Mouse (Mus musculus) lung, embryonic 14.5 days (tissue): Measurements from ENCODE around the gene Dennd4c. TPM values are rescaled to one million over a fixed set of nuclear protein-coding genes. Genes with fewer than 3 reads are reported as not detected.

Experiments
- ATAC-seq: fragments of 200-750 bp; cut with Nextera tagmentation; 2 replicates; pipeline ENCODE4 v1.8.0; 2017; ENCODE audit warnings: mild to moderate bottlenecking, moderate TSS enrichment, moderate library complexity; ENCODE audit not compliant: insufficient read depth
- DNase-seq: peaks from one replicate; pipeline ENCODE4 v3.0.0-alpha.2; 2015
- H3K27ac ChIP-seq: fragments of 300-500 bp; sonication (generic); 2 replicates; pipeline ENCODE4 v1.5.1; 2014; ENCODE audit warnings: low read depth, mild to moderate bottlenecking, moderate library complexity
- H3K27me3 ChIP-seq: fragments of 300-500 bp; sonication (generic); 2 replicates; pipeline ENCODE4 v1.6.1; 2014; ENCODE audit warnings: low read length, control low read depth; ENCODE audit not compliant: insufficient read depth
- H3K36me3 ChIP-seq: fragments of 300-500 bp; sonication (generic); 2 replicates; pipeline ENCODE4 v1.6.1; 2014; ENCODE audit warnings: control low read depth; ENCODE audit not compliant: insufficient read depth
- H3K4me1 ChIP-seq: fragments of 300-500 bp; sonication (generic); 2 replicates; pipeline ENCODE4 v1.6.1; 2014; ENCODE audit warnings: antibody characterized with exemption, control low read depth; ENCODE audit not compliant: insufficient read depth
- H3K4me2 ChIP-seq: fragments of 300-500 bp; sonication (generic); 2 replicates; pipeline ENCODE4 v1.6.1; 2014; ENCODE audit warnings: mild to moderate bottlenecking
- H3K4me3 ChIP-seq: fragments of 300-500 bp; sonication (generic); 2 replicates; pipeline ENCODE4 v1.5.1; 2014; ENCODE audit warnings: low read depth, low read length
- H3K9ac ChIP-seq: fragments of 300-500 bp; sonication (generic); 2 replicates; pipeline ENCODE4 v1.6.1; 2014
- H3K9me3 ChIP-seq: fragments of 300-500 bp; sonication (generic); 2 replicates; pipeline ENCODE4 v1.6.1; 2016; ENCODE audit warnings: low read depth, low read length, control low read depth
- CTCF ChIP-seq: IDR thresholded peaks from 2 replicates; pipeline ENCODE4 v1.5.1; 2016; ENCODE audit warnings: antibody characterized with exemption, low read depth
- WGBS: fragments of 180-500 bp; shearing (Covaris S2); extraction: QIAGEN DNeasy Blood & Tissue Kit; methylation state at CpG from one replicate; pipeline ENCODE4 v1.1.7; 2014; 5-methylcytosine and 5-hydroxymethylcytosine counted together
- polyA plus RNA-seq: library from polyadenylated mRNA; unstranded; fragments of >200 nt; fragmentation: Nextera tagmentation; extraction: Ambion mirVana; gene quantifications from 2 replicates; pipeline ENCODE4 v1.2.1, GENCODE M21; 2014

Gene Dennd4c
- polyA plus RNA-seq, 1 experiment from 2014 or later, result 13.6 TPM

GRCm38 (mm10) chr4:86713518-86713917, 34.8 kb upstream of the Dennd4c start:
- 65% methylated on average over 2 of the region's 2 CpGs for WGBS
- DNase-seq, result no peak
- no peak for TF ChIP-seq CTCF

GRCm38 (mm10) chr4:86715341-86715740, 33.0 kb upstream of the Dennd4c start:
- ATAC-seq (no peak), DNase-seq (no peak)
- WGBS, result 88% methylated on average over 1 of the region's 1 CpGs
- Histone ChIP-seq H3K4me3 (no peak overlapping the region), H3K9me3 (no peaks in the 10 kb centered on the region), H3K27ac (no peak overlapping the region), H3K27me3 (no peaks in the 10 kb centered on the region), H3K9ac (no peak overlapping the region), H3K4me2 (no peak overlapping the region), H3K4me1 (0 out of 2 replicates have a peak, but pooled peaks cover 4% of the 10 kb centered on the region), H3K36me3 (no peaks in the 10 kb centered on the region)
- TF ChIP-seq CTCF, result no peak

More at GRCm38 (mm10) chr4:86713518-86713917, 34.8 kb upstream of the Dennd4c start:
- Histone ChIP-seq H3K4me2 (no peak overlapping the region), H3K4me3 (no peak overlapping the region), H3K27me3 (no peaks in the 10 kb centered on the region), H3K36me3 (no peaks in the 10 kb centered on the region), H3K4me1 (0 out of 2 replicates have a peak, but pooled peaks cover 4% of the 10 kb centered on the region), H3K9me3 (no peaks in the 10 kb centered on the region), H3K27ac (no peak overlapping the region), H3K9ac (no peak overlapping the region)
- no peak for ATAC-seq

DNA sequence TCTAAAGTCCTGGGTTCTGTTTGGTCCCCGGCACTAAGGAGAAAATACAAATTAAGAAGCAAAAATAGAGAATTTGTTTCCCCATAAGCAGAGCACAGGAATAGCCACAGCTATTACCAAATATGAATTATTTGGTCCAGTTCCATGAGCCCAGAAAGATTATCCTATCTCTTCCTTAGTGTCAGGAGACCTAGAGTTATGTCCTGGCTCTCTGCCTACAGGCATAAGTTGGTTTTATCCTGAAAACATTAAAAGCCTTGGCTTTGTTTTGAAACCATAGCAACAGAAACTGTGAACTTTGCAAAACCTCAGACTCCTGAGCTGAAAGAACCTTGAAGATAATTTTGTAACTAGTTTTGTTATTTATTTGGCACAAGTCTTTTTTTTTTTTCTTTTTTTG, 31.2 kb upstream of the Dennd4c start:
- no peaks in the 10 kb centered on the region for H3K9me3 ChIP-seq
- ATAC-seq (peak; percentile 87), DNase-seq (peak; percentile 90)
- H3K36me3 ChIP-seq, result no peaks in the 10 kb centered on the region
- 0 out of 2 replicates have a peak, but pooled peaks cover 4% of the 10 kb centered on the region for H3K4me1 ChIP-seq
- no peak overlapping the region for H3K9ac ChIP-seq
- H3K4me2 ChIP-seq, result no peak overlapping the region
- H3K4me3 ChIP-seq, result no peak overlapping the region
- 50% methylated on average over 1 of the region's 1 CpGs for WGBS
- H3K27ac ChIP-seq, result peak overlapping the region; percentile 42; the same call in 1 of the 2 replicates
- H3K27me3 ChIP-seq, result no peaks in the 10 kb centered on the region
- TF ChIP-seq CTCF, result no peak

GRCm38 (mm10) chr4:86718878-86719577, 29.3 kb upstream of the Dennd4c start:
- TF ChIP-seq CTCF, result no peak
- ATAC-seq (no peak), DNase-seq (no peak)
- H3K4me2 ChIP-seq, result no peak overlapping the region
- no peaks in the 10 kb centered on the region for H3K27me3 ChIP-seq
- no peak overlapping the region for H3K4me3 ChIP-seq
- no peaks in the 10 kb centered on the region for H3K9me3 ChIP-seq
- 0 out of 2 replicates have a peak, but pooled peaks cover 4% of the 10 kb centered on the region for H3K4me1 ChIP-seq
- no peak overlapping the region for H3K9ac ChIP-seq
- no peaks in the 10 kb centered on the region for H3K36me3 ChIP-seq
- H3K27ac ChIP-seq, result no peak overlapping the region
- 66% methylated on average over 4 of the region's 4 CpGs for WGBS

- Histone ChIP-seq H3K4me3 (no peak overlapping the region), H3K4me2 (no peak overlapping the region), H3K9me3 (no peaks in the 10 kb centered on the region), H3K27ac (no peak overlapping the region), H3K27me3 (no peaks in the 10 kb centered on the region), H3K4me1 (0 out of 2 replicates have a peak, but pooled peaks cover 2% of the 10 kb centered on the region), H3K9ac (no peak overlapping the region), H3K36me3 (no peaks in the 10 kb centered on the region)
- ATAC-seq (no peak), DNase-seq (no peak)
- no peak for TF ChIP-seq CTCF
- 31% methylated on average over 8 of the region's 8 CpGs for WGBS
These were observed 26.4 kb upstream of the Dennd4c start for GRCm38 (mm10) chr4:86721856-86722358.

DNA sequence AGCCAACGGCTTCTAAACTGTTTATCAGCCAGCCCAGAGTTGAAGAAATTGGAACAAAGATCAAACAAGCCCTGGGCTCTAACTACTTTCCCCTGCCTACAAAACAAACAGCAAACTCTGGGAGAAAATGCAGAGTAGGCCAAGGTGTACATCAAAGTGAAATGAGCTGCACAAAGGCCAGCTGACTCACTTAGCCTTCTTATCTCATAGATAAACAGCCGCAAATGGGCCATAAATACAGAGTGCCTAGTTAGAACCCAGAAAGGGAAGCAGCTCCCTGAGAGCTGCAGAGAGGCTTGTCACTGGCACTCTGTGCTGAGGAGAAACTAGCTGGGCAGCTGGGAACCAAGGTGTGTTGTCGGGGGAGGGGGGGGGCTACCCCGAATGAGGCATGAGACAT, 23.2 kb upstream of the Dennd4c start:
- TF ChIP-seq CTCF, result no peak
- ATAC-seq (no peak), DNase-seq (peak; percentile 11)
- Histone ChIP-seq H3K27ac (peak overlapping the region; percentile 6; the same call in 1 of the 2 replicates), H3K9me3 (no peaks in the 10 kb centered on the region), H3K27me3 (no peaks in the 10 kb centered on the region), H3K4me1 (no peaks in the 10 kb centered on the region), H3K36me3 (no peaks in the 10 kb centered on the region), H3K4me3 (no peak overlapping the region), H3K4me2 (no peak overlapping the region), H3K9ac (no peak overlapping the region)
- WGBS, result 9% methylated on average over 4 of the region's 4 CpGs

- no peaks in the 10 kb centered on the region for H3K4me1 ChIP-seq
- no peak for ATAC-seq
- H3K27ac ChIP-seq, result no peak overlapping the region
- H3K4me3 ChIP-seq, result no peak overlapping the region
- no peak overlapping the region for H3K9ac ChIP-seq
- H3K27me3 ChIP-seq, result no peaks in the 10 kb centered on the region
- no peak for TF ChIP-seq CTCF
- H3K4me2 ChIP-seq, result no peak overlapping the region
- no peak for DNase-seq
- H3K9me3 ChIP-seq, result no peaks in the 10 kb centered on the region
- WGBS, result 86% methylated on average over 5 of the region's 5 CpGs
- H3K36me3 ChIP-seq, result no peaks in the 10 kb centered on the region
These were observed 22.2 kb upstream of the Dennd4c start for GRCm38 (mm10) chr4:86726141-86726540.
